Mouse (Mus musculus): ENCODE measurements around the gene A830018L16Rik. TPM values are rescaled to one million over a fixed set of nuclear protein-coding genes. Genes with fewer than 3 reads are reported as not detected.
"Not testable (repeated sequence)": the region's sequence is repeated elsewhere in the genome, so short reads cannot be mapped to it uniquely, and the experiment has no call there.

The A830018L16Rik gene
- total RNA-seq (2015), result not detected in 2 replicates
- not detected in 2 replicates for total RNA-seq (2017)

DNA sequence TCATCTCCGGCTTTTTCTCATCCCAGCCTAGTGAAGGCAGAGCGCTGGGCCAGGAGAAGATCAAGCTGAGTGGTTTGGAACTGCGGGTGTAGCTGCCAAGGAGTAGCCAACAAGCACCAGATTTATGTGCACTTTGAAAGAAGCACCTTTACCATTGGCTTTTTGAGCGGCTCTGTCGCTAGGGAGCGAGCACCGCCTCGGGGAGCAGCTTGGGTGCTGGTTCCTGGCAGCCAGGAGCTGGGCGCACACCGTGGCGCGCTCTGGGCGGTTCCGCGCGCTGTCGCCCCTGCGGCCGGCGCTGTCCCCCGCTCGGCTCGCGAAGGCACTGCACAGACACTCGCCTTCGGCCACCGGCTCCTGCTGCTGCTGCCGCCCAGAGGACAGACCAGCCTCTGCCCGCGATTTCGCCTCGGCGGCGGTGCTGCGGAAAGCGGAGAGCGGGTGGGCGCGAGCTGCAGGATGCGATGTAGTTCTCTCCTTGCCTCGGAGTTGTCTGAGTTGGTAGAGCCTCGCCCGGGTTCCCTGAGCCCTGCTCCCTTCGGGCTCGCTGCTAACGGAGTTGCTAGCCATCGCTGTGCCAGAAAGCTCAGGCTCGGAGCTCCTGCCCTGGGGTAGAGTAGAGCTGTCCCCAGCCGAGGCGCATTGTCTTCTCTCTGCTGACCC is at the start of gene A830018L16Rik:
A830018L16Rik (plus strand) TSS at position 212 of the 663 bp plus-strand sequence.
- peak; percentile 94 for ATAC-seq (replicated peaks; ENCODE audit: poor library complexity)

DNA sequence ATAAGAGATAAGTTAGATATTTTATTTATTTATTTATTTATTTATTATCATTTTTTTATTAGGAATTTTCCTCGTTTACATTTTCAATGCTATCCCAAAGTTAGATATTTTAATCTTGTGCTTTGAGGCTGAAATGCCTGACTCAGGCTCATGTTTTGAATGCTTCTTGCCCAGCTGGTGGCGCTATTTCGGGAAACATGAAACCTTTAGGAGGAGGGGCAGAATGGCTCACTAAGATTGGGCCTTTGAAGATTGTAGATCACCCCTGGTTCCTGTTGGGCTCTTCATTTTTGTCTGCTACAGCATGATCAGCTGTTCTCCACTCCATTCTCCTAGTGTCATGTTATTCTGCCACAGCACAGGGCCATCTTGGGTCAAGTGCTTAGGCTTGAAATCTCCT is 28.1 kb upstream of the A830018L16Rik start:
- ATAC-seq (replicated peaks; ENCODE audit: poor library complexity), result no peak

DNA sequence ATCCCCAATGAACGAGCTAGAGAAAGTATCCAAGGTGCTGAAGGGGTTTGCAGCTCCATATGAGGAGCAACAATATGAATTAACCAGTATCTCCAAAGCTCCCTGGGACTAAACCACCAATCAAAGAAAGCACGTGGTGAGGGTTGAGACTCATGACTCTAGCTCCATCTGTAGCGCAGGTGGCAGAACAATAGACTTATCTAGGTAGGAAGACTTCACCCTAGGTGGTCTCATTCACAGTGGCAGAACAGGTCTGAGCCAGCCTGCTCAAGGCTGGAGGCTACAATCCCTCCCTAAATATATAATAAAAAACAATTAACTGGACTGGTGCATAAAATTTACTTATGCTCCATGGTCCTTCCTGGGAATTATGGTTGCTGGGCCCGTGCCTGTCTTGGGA is 18.5 kb upstream of the A830018L16Rik start:
- ATAC-seq (replicated peaks; ENCODE audit: poor library complexity), result no peak

DNA sequence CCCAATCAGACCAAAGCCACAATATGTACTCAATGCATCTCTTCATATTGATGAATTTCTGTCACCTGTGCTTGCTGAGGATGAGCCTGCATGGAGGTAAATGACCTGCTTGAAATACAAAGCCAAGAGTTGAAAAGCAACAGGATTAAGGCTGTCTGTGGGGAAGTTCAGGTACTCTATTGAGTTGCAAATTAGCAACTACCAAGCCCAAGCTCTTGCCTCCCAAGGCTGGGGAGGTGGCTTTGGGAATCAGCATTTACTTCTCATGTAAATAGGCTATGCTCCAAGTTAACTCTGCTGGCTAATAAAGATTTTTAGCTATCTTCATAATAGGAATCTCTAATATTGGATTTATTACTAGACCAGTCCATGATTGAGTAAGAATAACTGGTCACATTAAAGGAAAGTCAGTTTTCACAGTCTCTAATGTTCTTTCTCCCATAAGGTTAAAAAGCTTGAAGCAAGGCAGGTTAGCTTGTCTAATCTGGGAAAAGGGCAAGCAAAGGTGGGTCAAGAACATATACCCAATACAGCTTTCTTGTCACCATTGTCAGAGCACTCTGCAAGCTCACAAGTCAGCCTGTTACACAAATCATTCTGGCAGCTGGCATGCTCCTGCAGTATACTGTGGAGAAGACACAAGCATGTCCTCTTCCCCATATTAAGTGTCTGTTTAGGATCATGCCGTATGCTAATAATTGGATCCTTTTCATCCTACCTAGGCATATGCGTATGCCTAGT is 17.7 kb upstream of the A830018L16Rik start:
- no peak for ATAC-seq (replicated peaks; ENCODE audit: poor library complexity)

- no peak for ATAC-seq (replicated peaks; ENCODE audit: poor library complexity)
These were observed 12.7 kb upstream of the A830018L16Rik start for GRCm38 (mm10) chr1:11401159-11401558.

DNA sequence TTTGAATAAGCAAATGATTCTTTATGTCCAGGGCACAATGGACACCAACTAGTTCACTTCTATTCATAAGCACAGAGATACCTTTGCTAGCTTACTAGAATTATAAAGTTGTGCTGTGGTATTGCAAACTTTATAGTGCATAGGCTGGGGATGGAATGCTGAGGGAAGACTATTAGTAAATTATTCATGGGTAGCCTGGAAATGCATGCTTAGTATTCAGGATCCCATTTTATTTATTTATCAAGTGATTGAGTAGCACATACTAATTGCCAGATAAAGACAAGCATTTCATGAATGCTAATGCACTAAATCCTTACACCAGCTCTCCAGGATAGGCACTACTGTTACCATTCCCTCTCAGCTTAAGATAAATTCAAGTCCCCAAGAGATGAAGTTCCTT is 8.4 kb upstream of the A830018L16Rik start:
- ATAC-seq (replicated peaks; ENCODE audit: poor library complexity), result no peak

DNA sequence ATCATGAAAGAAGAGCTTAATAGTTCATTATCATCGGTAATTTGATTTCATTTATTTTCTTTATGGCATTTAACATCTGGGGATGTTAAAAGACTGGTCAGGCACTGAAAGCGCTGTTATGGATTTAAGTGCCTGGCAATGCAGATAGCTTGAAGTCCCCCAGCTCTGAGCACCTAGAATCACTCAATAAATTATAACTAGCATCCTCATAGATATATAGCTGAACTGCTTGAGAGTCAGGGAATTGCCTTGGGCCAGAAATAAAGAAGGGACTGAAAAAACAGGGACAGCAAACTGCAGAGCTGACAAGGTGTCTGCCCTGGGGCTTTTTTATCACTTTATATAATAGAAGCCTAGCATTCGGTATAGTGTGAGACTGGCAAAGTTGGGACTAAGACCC is 7.9 kb upstream of the A830018L16Rik start:
- no peak for ATAC-seq (replicated peaks; ENCODE audit: poor library complexity)

DNA sequence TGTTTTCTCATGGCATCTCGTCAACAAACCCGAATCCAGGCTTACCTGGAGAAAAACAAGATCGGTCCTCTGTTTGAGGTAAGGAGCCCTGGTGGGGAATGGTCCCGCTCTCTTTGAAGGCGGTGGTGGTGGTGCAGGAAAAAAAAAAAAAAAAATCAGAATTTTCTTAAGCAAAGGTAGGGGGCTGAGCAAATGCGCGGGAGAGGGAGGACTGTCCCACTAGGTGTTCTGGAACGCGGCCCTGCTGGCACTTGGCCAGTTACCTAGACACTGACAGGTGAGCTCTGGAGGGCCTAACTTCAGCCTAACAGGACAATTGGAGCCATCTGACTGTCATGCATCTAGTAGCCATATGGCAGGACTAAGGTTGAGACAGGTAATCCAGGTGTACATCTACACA is 655 bp downstream of the A830018L16Rik start:
- no peak for ATAC-seq (replicated peaks; ENCODE audit: poor library complexity)

- ATAC-seq (replicated peaks; ENCODE audit: poor library complexity), result no peak
These were observed 13.4 kb downstream of the A830018L16Rik start for GRCm38 (mm10) chr1:11427310-11427709.

GRCm38 (mm10) chr1:11458353-11458752 is 44.4 kb downstream of the A830018L16Rik start:
- ATAC-seq (replicated peaks; ENCODE audit: poor library complexity), result no peak

DNA sequence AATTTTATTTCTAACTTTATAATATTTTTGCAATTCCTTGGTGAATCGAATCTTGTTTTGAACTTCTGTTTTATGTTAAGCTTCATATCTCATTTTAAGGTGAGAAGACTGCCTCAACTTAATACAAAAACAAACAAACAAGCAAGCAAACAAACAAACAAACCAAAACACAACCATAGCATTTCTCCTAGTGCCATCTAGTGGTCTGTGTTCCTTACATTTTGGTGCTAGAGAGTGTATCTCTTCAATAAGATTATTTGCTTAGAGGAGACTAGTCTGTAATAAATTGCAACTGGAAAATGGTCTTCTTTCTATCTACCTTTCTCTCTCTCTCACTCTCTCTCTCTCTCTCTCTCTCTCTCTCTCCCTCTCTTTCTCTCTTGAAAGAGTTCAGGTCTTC is 52.4 kb downstream of the A830018L16Rik start:
- ATAC-seq (replicated peaks; ENCODE audit: poor library complexity), result no peak

DNA sequence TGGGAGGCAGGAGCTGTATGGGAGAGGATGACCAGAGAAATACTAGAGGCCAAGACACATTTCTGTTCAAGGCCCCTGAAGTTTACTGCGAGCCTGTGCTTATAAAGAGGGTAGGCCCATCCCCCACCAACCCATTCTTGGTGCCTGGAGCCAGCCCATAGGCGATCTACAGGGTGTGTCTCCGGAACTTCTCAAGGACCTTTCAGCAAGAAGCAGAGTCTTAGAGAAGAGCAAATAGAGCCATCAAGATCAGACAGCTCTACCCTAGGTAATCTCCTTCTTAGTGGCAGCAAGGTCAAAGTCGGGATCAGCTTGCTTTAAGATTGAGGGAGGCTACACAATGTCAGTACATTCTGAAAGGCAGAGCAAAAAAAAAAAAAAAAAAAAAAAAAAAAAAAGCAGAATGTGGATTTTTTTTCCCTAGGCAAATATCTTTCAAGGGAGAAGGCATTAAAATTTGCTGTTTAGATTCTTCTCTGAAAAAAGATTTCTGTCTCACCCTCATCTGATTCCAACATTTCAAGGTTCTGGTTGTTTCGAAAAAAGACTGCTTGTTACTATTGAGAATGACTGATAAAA is 53.2 kb downstream of the A830018L16Rik start:
- no peak for ATAC-seq (replicated peaks; ENCODE audit: poor library complexity)

DNA sequence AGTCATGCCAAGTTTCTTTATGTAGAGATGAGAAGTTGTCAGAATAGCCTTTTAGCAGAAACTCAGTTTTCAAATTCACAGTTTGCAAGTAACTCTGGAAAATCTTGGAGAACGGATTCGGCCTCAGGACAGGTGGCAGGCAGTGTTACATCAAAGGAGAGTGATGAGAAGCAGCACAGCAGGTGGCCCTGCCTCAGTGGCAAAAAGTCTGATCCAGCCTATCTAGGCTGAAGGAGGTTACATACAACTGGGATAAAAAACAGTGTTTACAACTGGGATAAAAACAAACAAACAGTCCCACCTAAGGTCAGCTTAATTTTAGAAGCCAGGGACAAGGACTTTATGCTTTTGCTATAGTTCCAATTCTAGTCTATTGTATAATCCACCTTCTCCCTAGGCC is 79.0 kb downstream of the A830018L16Rik start:
- ATAC-seq (replicated peaks; ENCODE audit: poor library complexity), result no peak

- ATAC-seq (replicated peaks; ENCODE audit: poor library complexity), result no peak
These were observed 87.7 kb downstream of the A830018L16Rik start for GRCm38 (mm10) chr1:11501556-11501955.

DNA sequence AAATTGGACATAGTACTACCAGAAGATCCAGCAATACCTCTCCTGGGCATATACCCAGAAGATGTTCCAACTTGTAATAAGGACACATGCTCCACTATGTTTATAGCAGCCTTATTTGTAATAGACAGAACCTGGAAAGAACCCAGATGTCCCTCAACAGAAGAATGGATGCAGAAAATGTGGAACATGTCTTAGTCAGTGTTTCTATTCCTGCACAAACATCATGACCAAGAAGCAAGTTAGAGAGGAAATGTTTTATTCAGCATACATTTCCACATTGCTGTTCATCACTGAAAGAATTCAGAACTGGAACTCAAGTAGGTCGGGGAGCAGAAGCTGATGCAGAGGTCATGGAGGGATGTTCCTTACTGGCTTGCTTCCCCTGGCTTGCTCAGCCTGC is 135.9 kb downstream of the A830018L16Rik start:
- not testable (repeated sequence) for ATAC-seq (replicated peaks; ENCODE audit: poor library complexity)

DNA sequence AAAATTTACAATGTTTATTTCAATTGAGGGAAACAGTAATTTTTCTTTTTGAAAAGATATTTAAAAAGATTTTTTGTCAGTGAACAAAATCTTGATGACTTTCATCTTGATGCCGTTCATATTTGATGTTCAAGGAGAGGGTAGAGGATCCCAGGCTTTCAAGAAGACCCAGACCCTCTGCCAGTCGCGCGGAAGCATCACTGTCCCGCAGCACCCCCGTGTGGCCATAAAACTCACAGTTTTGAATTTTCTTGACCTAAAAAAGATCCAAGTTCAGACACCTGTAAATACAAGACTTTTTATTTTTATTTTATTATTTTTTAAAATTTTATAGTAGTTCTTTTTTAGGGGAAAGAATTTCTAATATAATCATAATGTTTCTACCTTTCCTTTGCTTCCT is 151.4 kb downstream of the A830018L16Rik start:
- ATAC-seq (replicated peaks; ENCODE audit: poor library complexity), result no peak

GRCm38 (mm10) chr1:11566730-11567129 is 152.8 kb downstream of the A830018L16Rik start:
- no peak for ATAC-seq (replicated peaks; ENCODE audit: poor library complexity)

DNA sequence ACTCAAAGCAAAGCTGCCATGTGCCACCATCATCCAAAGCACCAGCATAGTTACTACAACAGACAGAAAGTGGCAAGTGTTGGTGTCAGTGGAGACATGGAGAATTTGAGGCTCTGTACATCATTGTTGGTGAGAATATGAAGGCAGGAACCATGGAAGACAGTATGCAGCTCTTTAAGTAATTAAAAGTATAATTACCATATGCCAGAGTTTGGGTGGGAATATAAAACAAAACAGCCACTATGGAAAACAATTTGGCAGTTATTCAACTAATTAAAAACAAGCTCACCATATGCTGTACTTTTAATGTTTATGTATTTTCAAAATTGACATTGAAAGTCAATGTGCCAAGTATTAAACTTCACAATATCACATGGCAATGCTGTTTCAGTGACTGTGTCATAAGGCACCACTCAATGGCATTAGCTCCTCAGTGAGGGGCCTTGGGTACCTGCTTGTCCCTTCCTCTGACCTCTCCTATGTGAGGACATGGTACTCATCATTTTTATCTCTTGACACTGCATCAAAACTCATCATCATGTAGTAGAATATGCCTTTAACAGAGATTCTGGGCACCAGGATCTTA is 153.5 kb downstream of the A830018L16Rik start:
- ATAC-seq (replicated peaks; ENCODE audit: poor library complexity), result no peak

- peak; percentile 69 for ATAC-seq (replicated peaks; ENCODE audit: poor library complexity)
These were observed 156.4 kb downstream of the A830018L16Rik start for GRCm38 (mm10) chr1:11570274-11570673.

- ATAC-seq (replicated peaks; ENCODE audit: poor library complexity), result no peak
These were observed 159.6 kb downstream of the A830018L16Rik start for GRCm38 (mm10) chr1:11573462-11573861.

DNA sequence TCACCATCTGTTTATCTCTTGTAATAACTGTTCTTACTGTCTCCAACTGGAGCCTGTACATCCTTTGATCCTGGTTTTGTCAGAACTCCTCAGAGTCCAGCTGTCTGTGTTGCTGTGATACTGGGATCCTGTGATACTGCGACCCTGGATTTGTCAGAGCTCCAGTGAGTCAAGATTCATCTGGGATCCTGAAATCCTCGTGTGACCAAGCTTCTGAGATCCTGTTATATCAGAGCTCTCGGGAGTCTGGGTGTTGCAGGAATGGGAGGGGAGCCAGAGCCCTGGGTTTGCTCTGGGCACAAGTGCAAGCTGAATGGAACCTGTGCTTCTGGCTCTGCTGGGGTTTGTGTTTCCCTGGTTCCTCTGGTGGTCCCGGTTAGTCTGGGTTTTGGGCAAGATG is 166.1 kb downstream of the A830018L16Rik start:
- no peak for ATAC-seq (replicated peaks; ENCODE audit: poor library complexity)

DNA sequence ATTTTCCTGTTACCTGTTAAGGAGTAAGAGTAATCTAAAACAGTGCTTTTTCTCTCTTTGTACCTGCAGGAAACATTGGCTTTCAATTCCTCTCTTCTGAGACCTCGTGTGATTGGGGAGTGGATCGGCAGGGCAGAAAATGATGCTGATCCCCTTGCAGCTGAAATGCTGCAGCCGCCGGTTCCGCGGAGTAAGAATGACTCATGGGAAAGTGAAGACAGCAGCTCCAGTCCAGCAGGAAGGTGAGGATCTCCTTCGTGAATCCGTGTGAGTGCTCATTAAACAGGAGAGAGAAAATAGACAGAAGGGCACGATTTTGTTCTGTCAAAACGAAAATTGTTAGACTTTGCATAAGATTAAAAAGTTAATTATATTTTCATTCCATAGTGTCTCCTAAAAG is 174.4 kb downstream of the A830018L16Rik start:
- ATAC-seq (replicated peaks; ENCODE audit: poor library complexity), result no peak
